Mouse (Mus musculus) B cell, adult 2 months (primary cell): ENCODE data around the gene Abcb9.

Source experiments
- DNase-seq, 2 experiments: peaks; one replicate each; pipeline ENCODE4 v3.0.0; 2022

Gene Abcb9

DNA sequence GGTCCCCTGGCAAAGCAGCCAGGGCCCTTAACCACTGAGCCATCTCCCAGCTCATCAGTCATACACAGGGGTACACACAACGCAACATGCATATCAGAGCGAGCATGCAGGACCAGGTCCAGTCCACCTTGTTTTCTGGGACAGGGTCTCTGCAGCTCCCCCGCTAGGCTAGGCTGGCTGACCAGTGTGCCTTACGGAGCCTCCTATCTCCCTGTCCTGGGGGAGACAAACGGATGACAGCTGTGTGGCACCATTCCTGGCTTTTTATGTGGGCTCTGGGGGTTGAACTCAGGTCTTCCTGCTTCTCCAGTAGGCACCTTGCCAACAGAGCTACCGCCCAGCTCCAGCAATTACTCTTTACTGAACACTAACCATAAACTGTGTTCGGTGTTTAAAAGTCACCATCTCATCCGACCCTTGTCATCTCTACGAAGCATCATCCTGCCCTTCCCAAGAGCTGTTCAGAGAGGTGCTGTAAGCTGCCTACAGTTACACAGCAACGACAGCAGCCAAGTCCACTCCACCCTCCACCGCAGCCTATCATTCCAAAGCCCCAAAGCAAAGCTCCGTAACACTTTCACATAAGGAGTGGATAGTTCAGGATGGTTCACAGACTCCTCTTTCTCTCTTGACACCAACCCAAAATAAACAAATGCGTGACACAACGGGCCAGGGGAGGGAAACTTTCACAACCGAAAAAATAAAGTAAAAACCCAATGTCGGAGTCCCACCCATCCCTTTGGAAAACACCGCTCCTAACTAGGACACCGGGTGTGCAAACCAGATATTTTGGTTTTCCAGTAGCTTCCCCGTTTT, 66.2 kb downstream of the Abcb9 start:
- no peak for DNase-seq

DNA sequence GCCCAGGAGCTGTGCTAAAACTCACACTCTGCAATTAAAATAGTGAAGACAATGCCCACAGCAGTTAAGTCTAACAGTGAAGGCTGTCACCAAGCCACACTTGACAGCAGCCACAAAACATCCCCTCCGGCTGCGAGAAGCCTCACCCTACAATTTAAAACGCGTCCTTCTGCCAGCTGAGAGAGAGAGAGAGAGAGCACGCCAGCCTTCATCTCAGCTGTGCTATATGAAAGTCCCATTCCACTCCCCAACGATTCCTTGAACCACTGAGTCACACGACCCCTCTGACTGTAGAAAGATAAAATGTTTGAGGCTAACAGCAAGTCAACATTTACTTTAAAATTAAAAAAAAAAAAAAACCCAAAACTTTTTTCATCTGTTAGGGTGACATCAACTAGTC, 66.9 kb downstream of the Abcb9 start:
- DNase-seq, result no peak

DNA sequence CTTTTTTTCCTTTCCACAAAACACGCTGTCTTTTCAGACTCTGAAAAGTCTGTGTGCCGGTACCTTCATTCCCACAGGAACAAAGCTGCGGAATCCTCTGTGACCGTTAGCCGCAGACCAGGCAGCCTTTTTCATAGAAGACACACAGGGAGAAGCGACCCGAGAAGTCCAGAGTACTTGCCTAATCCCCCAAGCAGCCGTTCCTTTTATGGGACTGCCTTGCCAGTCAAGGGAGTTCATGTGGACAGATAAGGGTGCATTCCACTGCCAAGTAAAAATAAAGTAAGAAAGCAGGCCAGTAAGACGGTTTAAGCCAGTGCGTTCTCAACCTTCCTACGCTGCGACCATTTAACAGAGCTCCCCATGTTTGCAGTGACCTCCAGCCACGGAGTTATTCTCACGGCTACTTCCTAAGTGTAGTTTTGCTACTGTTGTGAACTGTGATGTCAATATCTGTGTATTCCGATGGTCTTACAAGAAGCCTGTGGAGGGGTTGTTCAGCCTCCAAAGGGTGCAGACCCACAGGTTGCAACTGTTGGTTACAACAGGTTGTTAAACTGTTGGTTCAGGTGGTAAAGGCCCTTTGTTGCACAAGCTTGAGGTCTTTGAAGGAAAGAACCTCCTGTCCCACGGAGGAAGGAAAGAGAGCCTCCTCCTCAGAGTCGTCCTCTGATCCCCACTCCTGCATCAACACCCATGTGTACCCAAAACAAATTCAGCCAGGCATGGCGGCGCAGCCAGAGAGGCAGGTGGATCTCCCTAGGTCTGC, 67.7 kb downstream of the Abcb9 start:
- no peak for DNase-seq

DNA sequence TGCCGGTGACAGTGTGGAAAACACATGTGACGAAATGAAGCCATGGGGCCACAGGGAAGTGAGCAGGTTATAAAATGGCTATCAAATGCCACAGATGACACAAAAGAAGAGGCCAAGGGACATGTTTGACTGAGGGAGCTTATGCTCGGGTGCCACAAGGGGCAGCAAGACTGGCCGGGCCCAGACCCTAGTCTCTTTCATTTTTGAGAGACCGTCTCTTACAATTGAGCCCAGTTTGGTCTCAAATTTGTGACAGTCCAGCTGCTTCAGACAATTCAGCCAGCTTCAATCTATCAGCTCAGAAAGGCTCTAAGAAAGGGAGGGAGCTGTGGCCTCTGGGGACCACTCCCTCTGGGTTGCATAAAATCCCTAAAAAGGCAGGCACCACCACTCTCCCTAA, 69.0 kb downstream of the Abcb9 start:
- peak in 1 of 2 experiments; percentile 5 for DNase-seq

DNA sequence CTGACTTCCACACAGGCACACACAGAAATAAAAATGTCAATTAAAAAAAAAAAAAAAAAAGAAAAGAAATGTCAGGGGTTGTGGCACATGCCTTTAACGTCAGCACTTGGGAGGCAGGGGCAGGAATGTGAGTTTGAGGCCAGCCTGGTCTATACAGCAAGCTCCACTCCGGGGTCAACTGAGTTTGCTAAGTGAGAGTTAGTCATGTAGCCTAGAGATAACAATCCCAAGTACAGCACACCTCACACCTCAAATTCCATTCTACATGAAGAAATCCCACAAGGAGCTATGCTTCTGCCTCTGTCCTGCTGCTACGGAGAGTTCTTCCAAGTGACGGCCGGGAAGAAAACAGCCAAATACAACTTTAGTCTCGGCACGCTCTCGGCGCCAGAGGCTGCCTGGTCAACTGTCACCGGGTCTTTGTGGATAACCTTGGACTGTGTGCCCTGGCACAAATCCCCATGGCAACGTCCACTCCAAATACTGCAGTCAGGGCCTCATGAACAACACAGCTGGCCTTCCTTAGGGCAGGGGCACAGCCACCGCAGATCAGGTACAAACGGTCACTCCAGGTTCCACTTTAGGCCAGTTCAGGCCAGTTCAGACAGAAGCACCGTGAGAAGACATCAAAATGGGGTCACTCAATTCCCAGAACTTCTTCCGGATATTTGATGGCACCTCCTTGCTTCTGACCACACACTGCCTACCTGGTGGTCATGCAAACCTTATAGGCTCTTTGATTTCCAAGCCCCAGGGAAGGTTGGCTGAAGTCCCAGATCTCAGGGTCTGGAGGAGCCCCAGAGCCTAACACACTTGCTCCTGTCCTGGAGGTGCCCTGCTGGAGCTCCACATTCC, 69.8 kb downstream of the Abcb9 start:
- DNase-seq, result peak in 1 of 2 experiments; percentile 3

DNA sequence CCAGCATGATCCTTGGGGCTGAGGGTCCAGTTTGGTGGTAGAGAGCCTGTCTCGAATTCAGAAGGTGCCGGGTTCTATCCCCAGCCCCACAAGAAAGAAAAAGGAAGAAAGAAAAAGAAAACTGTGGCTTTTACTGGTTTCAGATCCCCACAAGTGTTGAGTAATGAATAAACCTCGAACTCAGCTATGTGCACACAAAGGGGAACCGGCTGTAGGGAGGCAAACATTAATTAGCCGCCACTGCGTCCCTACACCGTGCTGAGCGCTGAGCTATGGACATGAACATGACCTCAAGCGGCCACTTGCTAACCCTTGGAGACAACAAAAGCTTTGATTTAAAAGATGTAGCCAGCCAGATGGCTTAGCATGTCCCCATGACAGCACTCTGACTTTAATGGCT, 70.5 kb downstream of the Abcb9 start:
- peak; percentile 50 to 53 for DNase-seq

DNA sequence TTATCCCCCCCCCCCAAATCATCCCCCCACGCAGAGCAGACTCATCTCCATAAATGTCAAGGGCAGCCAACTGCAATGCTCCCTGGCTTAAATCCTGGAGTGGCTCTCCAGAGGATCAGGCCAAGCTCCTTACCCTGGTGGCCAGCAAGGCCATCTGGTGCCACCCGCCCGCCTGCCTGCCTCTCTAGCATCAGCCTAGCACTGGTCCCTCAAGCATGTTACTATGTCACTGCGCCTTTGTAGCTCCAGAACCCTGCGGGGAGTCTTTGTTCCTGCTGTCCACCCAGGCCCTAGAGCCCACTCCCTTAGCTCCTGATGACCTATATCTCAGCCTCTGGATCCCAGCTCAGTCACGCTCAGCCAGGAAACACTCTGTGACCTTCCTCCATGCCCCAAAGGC, 70.9 kb downstream of the Abcb9 start:
- peak in 1 of 2 experiments; percentile 1 for DNase-seq

DNA sequence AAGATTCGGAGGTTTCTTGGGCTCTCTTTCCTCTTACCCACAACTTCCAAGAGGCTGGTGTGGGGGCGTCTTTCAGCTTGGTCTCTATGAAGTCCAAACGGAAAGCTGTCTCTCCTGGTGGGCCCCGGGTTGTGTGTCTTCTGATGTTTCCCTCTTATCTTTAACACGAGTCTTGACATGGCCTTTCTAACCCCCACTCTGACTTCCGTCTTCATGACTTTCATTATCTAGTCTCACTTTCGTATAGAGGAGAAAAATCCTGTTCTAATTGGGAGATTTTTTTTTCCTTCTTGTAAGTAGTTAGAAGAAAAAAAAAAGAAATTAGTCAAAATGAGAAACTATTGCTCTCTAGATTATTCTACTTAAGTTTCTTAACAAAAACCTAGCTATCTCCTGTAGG, 73.2 kb downstream of the Abcb9 start:
- no peak for DNase-seq

DNA sequence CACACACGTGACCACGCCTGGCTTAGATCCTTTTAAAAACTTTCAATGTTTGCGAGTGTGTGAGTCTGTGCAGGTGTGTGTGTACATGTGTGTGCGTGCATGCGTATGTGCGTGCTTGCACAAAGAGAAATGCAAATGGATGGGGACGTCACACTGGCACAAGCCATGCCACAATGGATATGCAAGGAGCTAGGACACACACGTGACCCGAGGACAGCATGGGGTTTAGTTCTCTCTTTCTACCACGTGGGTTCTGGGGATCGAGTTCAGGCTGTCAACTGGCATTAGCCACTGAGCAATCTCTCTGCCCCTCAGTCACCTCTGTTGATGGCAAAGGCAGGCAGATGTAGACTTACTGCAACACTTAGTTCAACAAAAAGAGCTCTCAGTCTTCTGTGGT, 73.9 kb downstream of the Abcb9 start:
- DNase-seq, result no peak

DNA sequence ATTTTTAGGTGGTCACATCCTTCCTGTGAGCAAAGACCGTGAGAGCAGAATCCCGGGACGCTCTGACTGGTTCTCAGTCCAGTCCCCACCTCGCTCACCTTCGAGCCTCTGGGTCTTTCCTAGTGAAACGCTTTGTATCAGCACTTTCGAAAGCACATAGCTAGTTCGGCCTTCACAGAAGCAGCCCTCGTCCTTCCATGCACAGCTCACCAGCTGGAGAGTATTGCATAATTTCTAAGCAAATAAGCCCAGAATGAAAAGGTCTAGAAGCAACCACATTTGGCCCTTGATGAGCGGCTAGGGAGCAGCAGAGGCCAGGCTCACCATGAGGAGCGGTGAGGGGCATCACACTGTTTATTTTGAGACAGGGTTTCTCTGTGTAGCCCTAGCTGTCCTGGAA, 74.5 kb downstream of the Abcb9 start:
- DNase-seq, result no peak

DNA sequence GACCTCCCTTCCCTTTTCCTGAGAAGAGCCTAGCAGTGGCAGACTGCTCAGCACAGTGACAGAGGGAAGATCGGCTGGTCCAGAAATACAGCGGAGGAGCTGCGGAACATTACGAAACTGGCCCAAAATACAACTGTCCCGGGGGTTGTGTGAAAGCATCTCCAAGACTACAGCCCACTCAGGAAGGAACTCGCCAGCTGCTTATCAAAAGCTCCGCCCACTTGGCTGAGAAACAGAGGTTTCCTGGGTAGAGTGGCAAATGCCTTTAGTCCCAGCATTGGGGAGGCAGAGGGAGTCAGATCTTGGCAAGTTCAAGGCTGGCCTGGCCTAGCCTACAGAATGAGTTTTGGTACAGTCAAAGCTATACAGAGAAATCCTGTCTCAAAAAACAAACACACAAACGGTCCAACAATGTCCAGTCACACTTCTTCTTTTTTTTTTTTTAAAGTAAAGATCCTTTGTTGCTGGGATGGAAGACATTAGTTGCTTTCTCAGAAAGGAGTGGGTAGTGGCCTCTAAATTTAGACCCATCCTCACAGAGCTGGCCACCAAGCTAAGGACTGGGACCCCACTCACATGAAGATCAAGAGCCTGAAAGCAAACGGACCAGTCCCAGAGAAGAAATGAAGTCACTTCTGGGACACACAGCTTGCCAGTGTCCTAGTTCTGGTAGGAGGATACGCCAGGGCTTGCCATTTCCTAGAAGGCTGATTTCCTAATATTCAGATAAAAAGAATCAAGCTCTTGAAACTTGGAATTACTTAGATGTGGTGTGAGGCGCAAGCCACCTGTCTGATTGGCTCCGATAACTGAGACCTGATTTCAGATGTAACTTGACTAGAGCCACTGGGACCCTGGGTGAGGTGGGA, 76.0 kb downstream of the Abcb9 start:
- DNase-seq, result no peak

DNA sequence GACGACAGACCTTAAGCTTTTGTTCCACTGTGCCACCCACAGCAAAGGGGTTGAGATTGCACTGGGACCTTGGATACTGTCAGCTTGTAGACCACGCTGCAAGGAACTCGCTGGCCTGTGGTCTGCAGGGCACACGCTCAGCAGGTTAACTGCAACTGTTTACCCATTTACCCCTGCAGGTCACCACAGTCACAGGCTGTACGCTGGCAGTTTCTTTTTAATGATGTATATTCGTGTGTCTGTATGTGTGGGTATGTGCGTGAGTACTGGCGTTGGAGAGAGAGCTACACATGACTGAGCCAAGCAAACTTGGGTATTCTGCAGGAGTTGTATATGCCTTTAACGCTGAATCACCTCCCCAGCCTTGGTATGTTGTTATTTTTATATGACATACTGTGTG, 76.9 kb downstream of the Abcb9 start:
- no peak for DNase-seq

DNA sequence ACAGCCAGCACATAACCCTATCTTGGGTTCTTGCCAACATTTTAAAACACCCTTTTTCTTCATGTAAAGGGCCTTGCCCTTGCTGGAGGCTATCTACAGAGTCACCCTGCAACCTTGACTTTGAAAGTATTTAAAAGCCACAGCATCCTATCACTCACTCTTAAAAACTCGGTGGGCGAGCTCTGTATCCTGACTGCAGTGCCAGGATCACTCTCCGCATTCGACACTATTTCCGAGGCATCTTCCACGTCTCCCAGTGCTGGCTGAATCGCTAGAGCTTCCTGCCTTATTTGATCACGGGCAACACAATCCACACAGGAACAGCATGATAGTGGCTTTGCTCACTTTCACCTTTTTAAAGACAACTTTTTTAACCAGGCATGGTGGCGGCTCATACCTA, 77.7 kb downstream of the Abcb9 start:
- no peak for DNase-seq

DNA sequence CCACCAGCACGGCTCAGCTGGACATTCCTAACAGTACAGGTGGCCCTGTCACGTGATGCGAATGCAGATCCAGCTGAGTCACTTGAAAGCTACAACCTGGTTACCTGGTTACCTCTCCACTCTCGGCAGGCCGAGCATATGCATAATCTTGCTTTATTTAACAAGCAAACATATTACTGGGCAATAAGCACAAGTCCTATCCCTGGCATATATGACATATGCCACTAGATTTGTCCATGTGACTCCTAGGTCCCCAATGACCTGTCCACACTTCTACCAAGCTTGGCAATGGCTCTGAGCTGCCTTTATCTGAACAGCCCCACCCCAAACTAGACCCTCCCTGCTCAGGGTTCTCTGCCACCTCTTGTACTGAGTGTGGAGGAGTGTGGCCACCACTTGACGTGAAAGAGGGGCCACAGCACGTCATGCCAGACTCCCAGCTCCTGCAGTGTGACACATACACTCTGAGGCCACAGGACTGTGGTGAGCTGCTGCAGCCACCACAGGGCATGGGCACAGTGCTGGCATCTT, 79.2 kb downstream of the Abcb9 start:
- DNase-seq, result no peak

DNA sequence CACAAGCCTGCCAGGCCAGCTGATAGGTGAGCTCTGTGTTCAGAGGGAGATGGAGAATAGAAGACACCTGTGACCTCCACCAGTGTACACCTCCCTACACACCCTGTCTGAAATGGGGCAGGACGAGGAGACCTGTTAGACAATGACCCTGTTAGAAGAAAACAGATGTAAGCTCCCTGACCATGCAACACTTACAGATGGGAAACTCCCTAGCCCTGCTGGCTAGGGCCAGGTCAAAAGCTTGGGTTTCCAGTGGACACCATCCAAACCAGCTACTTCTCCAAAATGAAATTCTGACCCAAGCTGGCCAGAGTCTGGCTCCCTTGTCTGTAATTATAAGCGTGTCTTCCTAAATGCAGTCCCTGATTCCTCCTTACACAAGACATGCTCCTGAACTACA, 79.9 kb downstream of the Abcb9 start:
- no peak for DNase-seq

DNA sequence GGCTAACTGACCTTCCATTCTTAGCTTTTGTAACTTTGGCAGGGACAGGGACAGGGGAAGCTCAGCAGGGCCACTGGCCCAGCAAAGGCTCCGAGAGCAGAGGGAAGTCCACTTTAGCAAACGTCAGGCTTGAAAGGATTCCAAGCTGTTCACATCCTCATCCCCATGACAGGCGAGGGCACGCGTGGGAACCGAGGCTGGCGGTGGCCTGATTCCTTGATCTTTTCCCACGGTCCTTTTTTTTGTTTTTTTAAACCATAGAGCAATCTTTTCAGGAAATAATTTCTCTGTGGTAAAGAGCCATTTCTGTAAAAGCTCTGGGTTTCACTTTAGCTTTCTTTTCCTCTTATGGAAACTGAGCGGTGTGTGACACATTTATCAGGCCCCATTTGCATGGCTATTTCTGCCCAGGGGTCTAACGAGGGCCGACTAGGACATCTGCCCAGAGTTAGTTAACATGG, 80.8 kb downstream of the Abcb9 start:
- peak; percentile 55 to 60 for DNase-seq

DNA sequence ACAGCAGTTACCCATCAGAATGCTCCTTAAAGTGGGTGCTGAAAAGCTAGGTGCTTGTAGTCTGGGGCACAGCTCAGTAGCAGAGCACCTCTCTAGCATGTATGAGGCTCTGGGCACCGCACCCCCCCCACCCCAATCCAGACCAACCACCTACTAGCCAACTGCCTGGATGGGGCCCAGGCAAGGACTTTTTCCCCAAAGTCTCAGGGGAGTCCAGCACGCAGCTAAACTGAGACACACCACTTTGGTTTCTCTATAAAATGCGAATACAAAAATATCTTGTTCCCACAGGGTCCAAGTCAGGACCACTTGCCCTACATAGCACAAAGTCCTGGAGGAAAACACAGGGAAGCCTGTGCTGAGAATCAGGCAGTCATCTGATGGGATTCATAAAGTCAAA, 81.4 kb downstream of the Abcb9 start:
- DNase-seq, result no peak

DNA sequence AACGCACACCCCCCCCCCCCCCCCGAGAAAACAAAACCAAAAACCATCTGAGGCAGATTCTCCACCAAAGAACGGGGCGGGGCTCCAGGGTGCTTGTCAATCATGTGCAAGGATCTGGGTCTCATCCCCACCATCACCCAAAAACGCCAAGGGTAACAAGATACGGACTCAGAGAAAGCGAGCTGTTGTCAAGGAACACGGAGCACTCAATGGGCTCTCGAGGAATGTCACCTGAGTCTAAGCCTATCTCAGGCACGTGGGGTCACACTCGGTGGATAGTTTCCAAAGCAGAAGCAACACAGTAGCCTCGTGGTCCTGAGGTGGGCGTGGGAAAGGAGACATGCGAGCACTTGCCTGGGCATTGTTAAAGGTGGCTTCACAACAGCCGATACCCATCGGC, 81.9 kb downstream of the Abcb9 start:
- peak; percentile 58 to 61 for DNase-seq

DNA sequence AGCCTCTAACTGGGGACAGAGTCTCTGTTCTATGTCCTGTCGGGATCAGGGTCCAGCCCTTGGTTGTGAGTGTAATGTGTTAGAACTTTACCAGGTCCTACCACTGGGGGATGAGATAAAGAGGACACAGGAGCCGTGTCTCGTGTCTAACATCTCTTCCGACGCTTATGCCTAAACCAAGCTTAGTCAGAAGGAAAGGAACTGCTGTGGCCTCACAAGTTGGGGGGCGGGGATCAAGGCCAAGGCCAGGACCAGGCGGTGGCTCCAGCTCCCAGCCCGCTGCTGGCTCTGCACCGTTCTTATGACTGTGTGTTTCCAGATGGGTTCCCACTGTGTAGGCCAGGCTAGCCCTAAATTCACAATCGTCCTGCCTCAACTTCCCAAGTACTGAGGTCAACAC, 82.7 kb downstream of the Abcb9 start:
- DNase-seq, result no peak

DNA sequence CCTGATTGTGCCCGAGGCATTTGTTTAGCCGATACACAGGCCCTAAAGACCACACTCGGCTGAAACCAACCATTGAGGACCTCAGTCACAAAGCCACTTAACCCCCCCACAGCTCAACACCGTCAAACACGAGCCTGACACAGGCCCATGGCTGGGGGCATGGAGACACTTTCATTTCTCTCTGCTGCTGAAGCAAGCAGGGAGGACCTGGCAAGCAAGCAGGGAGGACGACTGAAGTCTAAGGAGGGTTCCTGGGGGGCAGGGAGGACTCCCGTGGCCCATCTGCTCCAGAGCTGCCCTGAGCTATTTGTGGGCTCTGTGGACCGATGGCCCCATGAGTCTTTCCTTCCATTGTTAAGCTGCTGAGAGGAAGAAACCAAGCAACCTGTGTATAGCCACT, 83.7 kb downstream of the Abcb9 start:
- DNase-seq, result peak; percentile 58 to 60
